Mouse (Mus musculus) megakaryocyte, embryonic 14.5 days (primary cell): ENCODE measurements at regions not wholly inside any gene's neighbourhood (a gene's known extent, or its start where the extent isn't known, plus 50 kb on each side); places are given as distances from the start of the nearest gene placed in this dataset.

Source experiments
- H3K27me3 ChIP-seq: replicated peaks from 2 replicates; pipeline ENCODE3; 2012; ENCODE audit warnings: inconsistent platforms
- H3K36me3 ChIP-seq: replicated peaks from 2 replicates; pipeline ENCODE3; 2012; ENCODE audit warnings: low read length, inconsistent platforms, mixed read lengths
- H3K4me1 ChIP-seq: 2 replicates; pipeline ENCODE4 v1.6.1; 2012; ENCODE audit warnings: inconsistent platforms
- H3K4me3 ChIP-seq: replicated peaks from 2 replicates; pipeline ENCODE3; 2012; ENCODE audit warnings: moderate library complexity, mild to moderate bottlenecking, inconsistent platforms
- H3K9me3 ChIP-seq: 2 replicates; pipeline ENCODE4 v1.6.1; 2012; ENCODE audit warnings: inconsistent platforms
- FLI1 ChIP-seq: IDR thresholded peaks from 2 replicates; pipeline ENCODE4 v1.6.1; 2012; ENCODE audit warnings: low read length, inconsistent platforms, mixed read lengths
- GATA1 ChIP-seq: IDR thresholded peaks from 3 replicates; pipeline ENCODE4 v1.6.1; 2012; ENCODE audit warnings: mixed read lengths, low read length, inconsistent platforms, borderline replicate concordance

DNA sequence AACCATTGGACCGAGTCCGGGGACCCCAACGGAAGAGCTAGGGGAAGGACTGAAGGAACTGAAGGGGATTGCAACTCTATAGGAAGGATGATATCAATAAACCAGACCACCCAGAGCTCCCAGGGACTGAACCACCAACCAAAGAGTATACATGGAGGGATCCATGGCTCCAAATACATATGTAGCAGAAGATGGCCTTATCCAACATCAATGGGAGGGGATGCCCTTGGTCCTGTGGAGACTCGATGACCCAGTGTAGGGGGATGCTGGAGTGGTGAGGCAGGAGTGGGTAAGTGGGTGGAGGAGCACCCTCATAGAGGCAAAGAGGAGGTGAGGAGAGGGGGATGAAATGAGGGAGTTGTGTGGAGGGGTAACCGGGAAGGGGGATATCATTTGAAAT, 54.5 kb upstream of the Slc38a2 start:
- H3K27me3 ChIP-seq, result peaks cover 2% of the 10 kb centered on the region
- no peaks in the 10 kb centered on the region for H3K36me3 ChIP-seq
- peaks cover under 1% of the 10 kb centered on the region; the same call in 1 of the 2 replicates for H3K9me3 ChIP-seq
- peaks cover 24% of the 10 kb centered on the region for H3K4me1 ChIP-seq
- H3K4me3 ChIP-seq, result no peak overlapping the region
- TF ChIP-seq FLI1 (no peak), GATA1 (no peak)

GRCm38 (mm10) chr15:96752719-96753118, 53.2 kb upstream of the Slc38a2 start:
- H3K9me3 ChIP-seq, result peaks cover 12% of the 10 kb centered on the region
- H3K36me3 ChIP-seq, result no peaks in the 10 kb centered on the region
- TF ChIP-seq GATA1 (no peak), FLI1 (no peak)
- H3K4me3 ChIP-seq, result no peak overlapping the region
- peaks cover 2% of the 10 kb centered on the region for H3K27me3 ChIP-seq
- H3K4me1 ChIP-seq, result peaks cover 14% of the 10 kb centered on the region

DNA sequence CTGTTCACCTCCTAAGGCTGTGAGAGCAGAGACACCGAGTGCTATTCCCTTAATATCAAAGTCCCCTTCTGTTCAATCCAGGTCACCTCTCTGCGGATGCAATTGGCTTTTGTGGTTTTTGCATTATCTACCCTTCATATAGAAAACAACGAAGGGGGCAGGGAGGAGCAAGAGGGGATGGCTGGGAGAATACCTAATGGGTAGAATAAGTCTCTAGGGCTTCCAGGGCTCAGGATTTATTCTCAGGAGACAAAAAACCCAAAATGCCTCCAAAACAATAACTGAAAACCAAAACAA, 52.5 kb upstream of the Slc38a2 start:
- peaks cover 12% of the 10 kb centered on the region for H3K9me3 ChIP-seq
- no peak overlapping the region for H3K4me3 ChIP-seq
- no peaks in the 10 kb centered on the region for H3K36me3 ChIP-seq
- H3K27me3 ChIP-seq, result peaks cover 2% of the 10 kb centered on the region
- peaks cover 9% of the 10 kb centered on the region for H3K4me1 ChIP-seq
- TF ChIP-seq GATA1 (no peak), FLI1 (no peak)

DNA sequence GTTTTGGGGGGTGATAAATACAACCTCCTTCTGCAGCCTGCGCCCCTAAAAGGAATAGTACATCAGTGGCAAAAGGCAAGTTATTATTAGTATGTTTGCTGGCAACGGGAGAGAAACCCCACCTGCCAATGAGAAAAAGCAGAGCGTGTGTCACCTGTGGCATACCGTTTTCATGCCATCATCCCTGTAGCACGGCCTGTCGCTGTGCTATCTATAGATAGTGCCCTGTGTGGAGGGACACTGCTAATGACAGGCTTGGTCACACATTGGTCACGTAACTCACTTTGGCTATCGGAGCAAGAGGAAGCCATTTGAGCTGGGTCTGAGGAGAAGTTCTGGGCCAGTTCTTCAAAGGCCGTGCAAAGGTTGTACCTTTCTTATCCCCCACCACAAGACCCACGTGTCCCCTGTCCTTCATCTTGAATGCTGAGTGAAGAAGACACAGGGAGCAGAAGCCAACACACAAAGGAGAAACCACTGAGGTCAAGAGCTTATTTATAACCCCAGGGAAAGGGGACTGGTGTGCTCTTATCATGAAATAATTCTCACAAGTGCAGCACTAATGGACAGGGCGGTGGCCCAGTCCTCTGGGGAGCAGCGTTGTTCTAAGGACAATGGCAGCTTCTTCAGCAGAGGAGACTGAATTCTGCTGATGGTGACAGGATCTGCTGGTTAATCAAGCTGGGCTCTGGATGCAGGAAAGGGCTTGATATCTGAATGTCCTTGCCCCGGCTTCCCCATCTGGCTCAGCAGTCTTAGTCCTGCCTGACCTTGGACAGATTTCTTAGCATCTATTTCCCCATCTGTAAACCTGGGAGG, 51.9 kb upstream of the Slc38a2 start:
- H3K4me1 ChIP-seq, result peaks cover 9% of the 10 kb centered on the region
- H3K36me3 ChIP-seq, result no peaks in the 10 kb centered on the region
- peaks cover 2% of the 10 kb centered on the region for H3K27me3 ChIP-seq
- peaks cover 12% of the 10 kb centered on the region for H3K9me3 ChIP-seq
- no peak for TF ChIP-seq FLI1
- TF ChIP-seq GATA1, result no peak
- no peak overlapping the region for H3K4me3 ChIP-seq

- TF ChIP-seq GATA1, result no peak
- no peak for TF ChIP-seq FLI1
- Histone ChIP-seq H3K4me3 (no peak overlapping the region), H3K4me1 (peaks cover 11% of the 10 kb centered on the region), H3K36me3 (no peaks in the 10 kb centered on the region), H3K9me3 (peaks cover 12% of the 10 kb centered on the region), H3K27me3 (no peaks in the 10 kb centered on the region)
Measured at GRCm38 (mm10) chr15:96749534-96750256, 50.2 kb upstream of the Slc38a2 start.
